Mouse (Mus musculus) embryonic fibroblast, embryonic 13.5 days (primary cell): ENCODE data around the gene B4galt2.

Source experiments
- CTCF ChIP-seq: IDR thresholded peaks from 2 replicates; pipeline ENCODE4 v1.5.1; 2011; ENCODE audit warnings: mild to moderate bottlenecking, control low read depth, low read length, moderate library complexity, borderline replicate concordance; ENCODE audit not compliant: insufficient read depth
- POLR2A ChIP-seq: IDR thresholded peaks from 2 replicates; pipeline ENCODE4 v1.6.1; 2011; ENCODE audit warnings: low read depth, mild to moderate bottlenecking, control low read depth, low read length, moderate library complexity

DNA sequence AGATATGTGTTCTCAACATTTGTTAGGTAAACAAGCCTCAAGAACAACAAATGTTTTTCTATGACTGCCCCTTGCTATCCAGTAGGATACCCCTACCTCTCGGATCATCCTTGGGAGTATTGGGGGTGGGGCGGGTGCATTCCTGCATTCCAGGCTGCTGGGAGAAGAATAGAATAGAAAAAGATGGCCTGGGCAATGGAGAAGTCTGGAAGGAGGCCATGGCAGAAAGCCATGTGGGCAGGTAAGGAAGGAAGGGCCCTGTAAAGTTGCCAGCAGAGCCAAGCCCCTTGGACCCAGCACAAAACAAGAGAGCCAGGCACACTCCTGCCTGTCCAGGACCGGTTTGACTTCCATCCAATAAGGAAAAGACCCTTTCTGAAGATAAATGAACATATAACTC, 30.1 kb upstream of the B4galt2 start:
- no peak for TF ChIP-seq CTCF
- no peak for TF ChIP-seq POLR2A
